Mouse (Mus musculus) hindbrain, embryonic 16.5 days (tissue): ENCODE data around the gene Olfr1496. TPM values are rescaled to one million over a fixed set of nuclear protein-coding genes. Genes with fewer than 3 reads are reported as not detected.

ENCODE experiments used
- ATAC-seq: fragments of 200-750 bp; cut with Nextera tagmentation; 2 replicates; pipeline ENCODE4 v1.8.0; 2017; ENCODE audit warnings: moderate TSS enrichment, moderate library complexity
- H3K27ac ChIP-seq: fragments of 300-500 bp; sonication (generic); 2 replicates; pipeline ENCODE4 v1.5.1; 2014; ENCODE audit warnings: low read depth, mild to moderate bottlenecking, control low read depth, low read length, moderate library complexity
- H3K27me3 ChIP-seq: fragments of 300-500 bp; sonication (generic); replicated peaks from 2 replicates; pipeline ENCODE4 v1.6.1; 2014; ENCODE audit warnings: low read length; ENCODE audit not compliant: control insufficient read depth, insufficient read depth
- H3K36me3 ChIP-seq: fragments of 300-500 bp; sonication (generic); 2 replicates; pipeline ENCODE4 v1.6.1; 2014; ENCODE audit warnings: mild to moderate bottlenecking, low read length, moderate library complexity, mixed read lengths; ENCODE audit not compliant: control insufficient read depth, insufficient read depth
- H3K4me1 ChIP-seq: fragments of 300-500 bp; sonication (generic); 2 replicates; pipeline ENCODE4 v1.6.1; 2014; ENCODE audit warnings: low read depth, low read length; ENCODE audit not compliant: control insufficient read depth, insufficient read depth
- H3K4me2 ChIP-seq: fragments of 300-500 bp; sonication (generic); 2 replicates; pipeline ENCODE4 v1.6.1; 2014; ENCODE audit warnings: mild to moderate bottlenecking, low read length, control low read depth, moderate library complexity
- H3K4me3 ChIP-seq: fragments of 300-500 bp; sonication (generic); 2 replicates; pipeline ENCODE4 v1.5.1; 2014; ENCODE audit warnings: mild to moderate bottlenecking, low read length, control low read depth, moderate library complexity
- H3K9ac ChIP-seq: fragments of 300-500 bp; sonication (generic); 2 replicates; pipeline ENCODE4 v1.6.1; 2014; ENCODE audit warnings: low read depth, mild to moderate bottlenecking, control low read depth, low read length, moderate library complexity
- H3K9me3 ChIP-seq: fragments of 300-500 bp; sonication (generic); 2 replicates; pipeline ENCODE4 v1.6.1; 2014; ENCODE audit warnings: mild to moderate bottlenecking, low read length, moderate library complexity; ENCODE audit not compliant: control insufficient read depth
- WGBS: fragments of 180-500 bp; shearing (Covaris S2); extraction: QIAGEN DNeasy Blood & Tissue Kit; methylation state at CpG from one replicate; pipeline ENCODE4 v1.1.7; 2014; 5-methylcytosine and 5-hydroxymethylcytosine counted together
- polyA plus RNA-seq: library from polyadenylated mRNA; unstranded; fragments of >200 nt; fragmentation: Nextera tagmentation; extraction: Ambion mirVana; gene quantifications from 2 replicates; pipeline ENCODE4 v1.2.1, GENCODE M21; 2015

Gene Olfr1496
- polyA plus RNA-seq, 1 experiment from 2014 or later = not detected

GRCm38 (mm10) chr19:13819347-13819746 is 41.7 kb downstream of the Olfr1496 start, which contains the start of gene Olfr1499:
TSS of gene Olfr1499 (minus strand) at chr19:13819447.
- no peak within 1 kb of the TSS for H3K4me3 ChIP-seq
- no peak within 1 kb of the TSS for H3K27ac ChIP-seq
- no peaks in the 10 kb centered on the region for H3K36me3 ChIP-seq
- no peaks in the 10 kb centered on the region for H3K4me1 ChIP-seq
- H3K4me2 ChIP-seq = no peak within 1 kb of the TSS
- no peak for ATAC-seq
- no peaks in the 10 kb centered on the region for H3K27me3 ChIP-seq
- H3K9ac ChIP-seq = no peak within 1 kb of the TSS
- H3K9me3 ChIP-seq = no peaks in the 10 kb centered on the region

GRCm38 (mm10) chr19:13820847-13821246 is 43.2 kb downstream of the Olfr1496 start:
- WGBS = 73% methylated on average over 5 of the region's 5 CpGs
- H3K4me1 ChIP-seq = no peaks in the 10 kb centered on the region
- H3K4me3 ChIP-seq = no peak overlapping the region

GRCm38 (mm10) chr19:13828447-13828846 is 50.8 kb downstream of the Olfr1496 start:
- Histone ChIP-seq H3K4me2 (no peak overlapping the region), H3K27ac (no peak overlapping the region), H3K36me3 (no peaks in the 10 kb centered on the region), H3K9ac (no peak overlapping the region), H3K27me3 (no peaks in the 10 kb centered on the region), H3K9me3 (no peaks in the 10 kb centered on the region), H3K4me3 (no peak overlapping the region), H3K4me1 (no peaks in the 10 kb centered on the region)
- ATAC-seq = no peak
- 69% methylated on average over 3 of the region's 3 CpGs for WGBS

More at GRCm38 (mm10) chr19:13820847-13821246, 43.2 kb downstream of the Olfr1496 start:
- H3K9me3 ChIP-seq = no peaks in the 10 kb centered on the region
- no peak overlapping the region for H3K27ac ChIP-seq
- H3K4me2 ChIP-seq = no peak overlapping the region
- H3K9ac ChIP-seq = no peak overlapping the region
- no peaks in the 10 kb centered on the region for H3K27me3 ChIP-seq
- no peak for ATAC-seq
- no peaks in the 10 kb centered on the region for H3K36me3 ChIP-seq

- Histone ChIP-seq H3K36me3 (no peaks in the 10 kb centered on the region), H3K4me3 (no peak within 1 kb of the TSS), H3K4me1 (no peaks in the 10 kb centered on the region), H3K9ac (no peak within 1 kb of the TSS), H3K9me3 (no peaks in the 10 kb centered on the region), H3K27me3 (no peaks in the 10 kb centered on the region), H3K27ac (no peak within 1 kb of the TSS), H3K4me2 (no peak within 1 kb of the TSS)
- no peak for ATAC-seq
Observed at GRCm38 (mm10) chr19:13830388-13830787, 52.7 kb downstream of the Olfr1496 start, which contains the start of gene Olfr1500. TSS of gene Olfr1500 (minus strand) at chr19:13830488.

Other genes with a start within 250 kb of the Olfr1496 start
- not detected in 2 replicates for gene Olfr1480, start 250.0 kb upstream of the Olfr1496 start, polyA plus RNA-seq
- gene Olfr1484, start 194.4 kb upstream of the Olfr1496 start, polyA plus RNA-seq = not detected in 2 replicates
- gene Olfr1487, start 160.5 kb upstream of the Olfr1496 start, polyA plus RNA-seq = not detected in 2 replicates
- gene Olfr1489, start 146.3 kb upstream of the Olfr1496 start, polyA plus RNA-seq = not detected in 2 replicates
- gene Olfr1490, start 126.8 kb upstream of the Olfr1496 start, polyA plus RNA-seq = not detected in 2 replicates
- not detected in 2 replicates for gene Olfr1491, start 80.6 kb upstream of the Olfr1496 start, polyA plus RNA-seq
- gene Olfr1493-ps1, start 54.6 kb upstream of the Olfr1496 start, polyA plus RNA-seq = not detected in 2 replicates
- not detected in 2 replicates for gene Olfr1494, start 38.1 kb upstream of the Olfr1496 start, polyA plus RNA-seq
- gene Olfr1495, start 13.3 kb upstream of the Olfr1496 start, polyA plus RNA-seq = not detected in 2 replicates
- gene Olfr1497, start 20.3 kb downstream of the Olfr1496 start, polyA plus RNA-seq = not detected in 2 replicates
- not detected in 2 replicates for gene Olfr1499, start 41.6 kb downstream of the Olfr1496 start, polyA plus RNA-seq
- gene Olfr1500, start 52.6 kb downstream of the Olfr1496 start, polyA plus RNA-seq = not detected in 2 replicates
- gene Olfr1501, start 72.8 kb downstream of the Olfr1496 start, polyA plus RNA-seq = not detected in 2 replicates
- gene Olfr1502, start 83.9 kb downstream of the Olfr1496 start, polyA plus RNA-seq = not detected in 2 replicates
- not detected in 2 replicates for gene Olfr1504, start 120.0 kb downstream of the Olfr1496 start, polyA plus RNA-seq
- not detected in 2 replicates for gene Olfr1505, start 135.7 kb downstream of the Olfr1496 start, polyA plus RNA-seq